Mouse (Mus musculus) midbrain, postnatal 0 days (tissue): ENCODE measurements around the gene Hfm1. TPM values are rescaled to one million over a fixed set of nuclear protein-coding genes. Genes with fewer than 3 reads are reported as not detected.

Source experiments
- ATAC-seq: fragments of 200-750 bp; cut with Nextera tagmentation; 2 replicates; pipeline ENCODE4 v1.8.0; 2017; ENCODE audit warnings: moderate number of reproducible peaks, mild to moderate bottlenecking, moderate TSS enrichment, moderate library complexity; ENCODE audit not compliant: low FRiP score
- DNase-seq: peaks from one replicate; pipeline ENCODE4 v3.0.0-alpha.2; 2015; ENCODE audit warnings: low spot score
- H3K27ac ChIP-seq: fragments of 300-500 bp; sonication (generic); 2 replicates; pipeline ENCODE4 v1.5.1; 2014; ENCODE audit warnings: low read depth, mild to moderate bottlenecking, low read length, mixed read lengths
- H3K27me3 ChIP-seq: fragments of 300-500 bp; sonication (generic); 2 replicates; pipeline ENCODE4 v1.6.1; 2014; ENCODE audit warnings: low read length, control low read depth, mixed read lengths; ENCODE audit not compliant: insufficient read depth
- H3K36me3 ChIP-seq: fragments of 300-500 bp; sonication (generic); 2 replicates; pipeline ENCODE4 v1.6.1; 2014; ENCODE audit warnings: low read length, control low read depth, mixed read lengths; ENCODE audit not compliant: insufficient read depth
- H3K4me1 ChIP-seq: fragments of 300-500 bp; sonication (generic); 2 replicates; pipeline ENCODE4 v1.6.1; 2014; ENCODE audit warnings: mild to moderate bottlenecking, control low read depth, antibody characterized with exemption, low read length, mixed read lengths; ENCODE audit not compliant: insufficient read depth
- H3K4me2 ChIP-seq: fragments of 300-500 bp; sonication (generic); 2 replicates; pipeline ENCODE4 v1.6.1; 2014; ENCODE audit warnings: low read depth, mild to moderate bottlenecking, low read length, mixed read lengths; ENCODE audit not compliant: poor library complexity, severe bottlenecking
- H3K4me3 ChIP-seq: fragments of 300-500 bp; sonication (generic); 2 replicates; pipeline ENCODE4 v1.5.1; 2014; ENCODE audit warnings: low read depth, mild to moderate bottlenecking, low read length, moderate library complexity
- H3K9ac ChIP-seq: fragments of 300-500 bp; sonication (generic); replicated peaks from 2 replicates; pipeline ENCODE4 v1.6.1; 2014; ENCODE audit warnings: mild to moderate bottlenecking, low read length, moderate library complexity, mixed read lengths; ENCODE audit not compliant: poor library complexity, severe bottlenecking
- H3K9me3 ChIP-seq: fragments of 300-500 bp; sonication (generic); 2 replicates; pipeline ENCODE4 v1.6.1; 2016; ENCODE audit warnings: low read length, control low read depth
- CTCF ChIP-seq: IDR thresholded peaks from 2 replicates; pipeline ENCODE4 v1.5.1; 2016; ENCODE audit warnings: antibody characterized with exemption, mild to moderate bottlenecking
- WGBS: fragments of 180-500 bp; shearing (Covaris S2); extraction: QIAGEN DNeasy Blood & Tissue Kit; methylation state at CpG from one replicate; pipeline ENCODE4 v1.1.7; 2014; 5-methylcytosine and 5-hydroxymethylcytosine counted together
- polyA plus RNA-seq: library from polyadenylated mRNA; unstranded; fragments of >200 nt; fragmentation: Nextera tagmentation; extraction: Ambion mirVana; gene quantifications from 2 replicates; pipeline ENCODE4 v1.2.1, GENCODE M21; 2015
- total RNA-seq: library from RNA; depleted of rRNA; stranded (reverse); fragments of >200 nt; gene quantifications from 2 replicates; pipeline ENCODE4 v1.2.3, GENCODE M21; 2014

Hfm1 gene
- total and polyA plus RNA-seq, 2 experiments from 2014 or later, result 5.3 to 5.7 TPM

DNA sequence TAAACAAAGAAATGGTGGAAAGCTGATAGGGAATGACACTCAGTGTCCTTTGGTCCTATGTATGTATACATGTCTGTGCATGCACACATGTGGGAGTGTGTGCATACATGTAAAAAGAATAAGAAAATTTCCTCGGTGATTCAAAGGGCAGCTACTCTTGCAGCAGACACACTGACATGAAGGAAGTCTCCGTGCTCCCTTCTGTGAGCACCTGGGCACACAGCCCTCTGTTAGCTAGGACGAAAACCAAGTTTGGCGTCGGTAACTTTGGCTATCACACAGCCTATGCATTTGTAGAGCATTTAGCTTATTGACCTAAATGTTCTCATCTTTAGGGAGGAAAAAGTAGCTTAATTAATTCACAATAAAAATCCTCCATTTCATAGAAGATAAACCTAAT lies 101.4 kb downstream of the Hfm1 start:
- WGBS, result 64% methylated on average over 5 of the region's 5 CpGs
- Histone ChIP-seq H3K4me1 (no peaks in the 10 kb centered on the region), H3K27me3 (no peaks in the 10 kb centered on the region), H3K9me3 (no peaks in the 10 kb centered on the region), H3K36me3 (no peaks in the 10 kb centered on the region), H3K4me2 (peak overlapping the region; percentile 66), H3K27ac (peak overlapping the region; percentile 72; the same call in 1 of the 2 replicates), H3K4me3 (peak overlapping the region; percentile 39), H3K9ac (no peak overlapping the region)
- ATAC-seq, result 0 out of 2 replicates have a peak, but pooled peaks have one; percentile 29
- TF ChIP-seq CTCF, result no peak
- DNase-seq, result peak; percentile 30

DNA sequence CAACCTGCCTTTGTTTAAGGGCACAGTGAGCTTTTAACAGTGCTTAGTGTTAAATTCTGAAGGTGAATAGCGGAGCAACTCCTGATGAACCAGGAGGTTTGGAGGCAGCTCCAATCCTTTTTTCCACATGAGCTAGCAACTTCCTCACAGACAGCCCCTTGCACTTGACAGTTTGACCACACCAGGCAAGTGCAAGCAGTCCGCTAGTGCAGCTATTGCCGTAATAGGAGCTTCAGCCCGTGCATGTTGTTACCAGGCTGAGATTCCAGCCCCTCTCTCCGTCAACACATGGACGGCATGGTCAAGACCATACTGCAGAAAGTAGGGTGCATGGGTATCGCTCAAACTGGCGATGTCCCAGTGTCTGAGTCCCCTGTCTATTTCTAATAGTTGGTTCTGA lies 106.5 kb downstream of the Hfm1 start:
- H3K27me3 ChIP-seq, result no peaks in the 10 kb centered on the region
- 86% methylated on average over 8 of the region's 8 CpGs for WGBS

DNA sequence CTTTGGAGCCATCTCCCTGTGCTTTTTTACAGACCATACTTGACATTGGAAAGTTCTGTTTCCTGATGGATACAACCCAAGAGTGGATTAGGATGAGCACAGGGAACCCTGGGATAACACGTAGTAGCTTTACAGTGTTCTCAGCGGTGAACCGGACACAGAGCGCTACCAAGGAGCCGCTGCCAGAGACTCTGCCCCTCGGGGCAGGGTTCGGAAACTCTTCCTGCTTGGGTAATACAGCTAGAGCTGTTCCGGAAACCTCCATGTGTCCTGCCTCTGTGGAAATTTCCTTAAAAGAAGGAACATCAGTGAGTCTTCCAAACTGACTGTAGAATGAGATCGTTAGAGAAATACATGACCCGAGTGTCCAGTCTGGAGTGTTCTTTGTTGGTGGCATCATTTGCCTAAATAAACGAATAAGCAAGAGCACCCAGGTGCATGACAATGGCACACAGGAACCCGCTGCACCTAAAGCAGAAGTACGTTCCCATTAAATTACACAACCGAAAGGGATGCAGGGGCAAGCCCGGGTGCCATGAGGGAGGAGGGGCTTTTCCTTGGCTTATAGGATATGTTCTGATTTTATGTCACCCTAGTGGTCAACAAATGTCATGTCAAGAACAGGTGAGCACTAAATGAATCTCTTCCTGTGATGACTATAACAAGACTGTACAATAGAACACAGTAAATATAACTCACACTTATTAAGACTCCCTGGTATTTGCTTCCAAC lies 110.0 kb downstream of the Hfm1 start:
- no peak overlapping the region for H3K9ac ChIP-seq
- ATAC-seq (no peak), DNase-seq (no peak)
- no peaks in the 10 kb centered on the region for H3K36me3 ChIP-seq
- no peak overlapping the region for H3K27ac ChIP-seq
- peak overlapping the region; percentile 10; the same call in 1 of the 2 replicates for H3K4me2 ChIP-seq
- H3K9me3 ChIP-seq, result no peaks in the 10 kb centered on the region
- H3K4me1 ChIP-seq, result no peaks in the 10 kb centered on the region
- no peaks in the 10 kb centered on the region for H3K27me3 ChIP-seq
- 0 out of 2 replicates have a peak, but pooled peaks have one; percentile 22 for TF ChIP-seq CTCF
- H3K4me3 ChIP-seq, result peak overlapping the region; percentile 11; the same call in 1 of the 2 replicates
- WGBS, result 59% methylated on average over 15 of the region's 15 CpGs

More for the DNA sequence above, 106.5 kb downstream of the Hfm1 start:
- Histone ChIP-seq H3K4me3 (no peak overlapping the region), H3K4me1 (no peaks in the 10 kb centered on the region), H3K27ac (no peak overlapping the region), H3K4me2 (no peak overlapping the region), H3K9ac (no peak overlapping the region), H3K9me3 (no peaks in the 10 kb centered on the region), H3K36me3 (no peaks in the 10 kb centered on the region)
- ATAC-seq, result no peak
- TF ChIP-seq CTCF, result no peak
- no peak for DNase-seq

DNA sequence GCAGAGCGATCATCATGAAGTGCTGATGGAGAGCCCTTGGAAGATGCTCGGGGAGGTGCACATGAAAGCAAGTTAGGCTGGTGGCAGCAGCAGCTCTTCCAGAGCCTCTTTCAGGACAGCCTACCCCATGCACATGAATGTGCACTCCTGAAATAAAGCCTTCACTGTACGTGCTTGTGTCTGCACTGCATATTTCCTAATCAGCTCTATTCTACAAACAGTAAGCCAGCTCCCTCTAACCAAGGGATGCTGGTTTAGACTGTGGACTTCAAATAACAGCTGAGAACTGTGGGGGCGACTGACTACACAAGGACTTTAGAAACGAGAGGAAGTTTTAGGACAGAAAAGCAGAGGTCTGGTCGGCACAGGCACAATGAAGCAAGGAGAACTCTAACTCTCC lies 111.5 kb downstream of the Hfm1 start:
- no peaks in the 10 kb centered on the region for H3K9me3 ChIP-seq
- ATAC-seq, result no peak
- DNase-seq, result no peak
- H3K4me2 ChIP-seq, result no peak overlapping the region
- no peaks in the 10 kb centered on the region for H3K4me1 ChIP-seq
- no peak overlapping the region for H3K27ac ChIP-seq
- no peak overlapping the region for H3K4me3 ChIP-seq
- TF ChIP-seq CTCF, result no peak
- 71% methylated on average over 6 of the region's 6 CpGs for WGBS
- H3K27me3 ChIP-seq, result no peaks in the 10 kb centered on the region
- no peak overlapping the region for H3K9ac ChIP-seq
- no peaks in the 10 kb centered on the region for H3K36me3 ChIP-seq

DNA sequence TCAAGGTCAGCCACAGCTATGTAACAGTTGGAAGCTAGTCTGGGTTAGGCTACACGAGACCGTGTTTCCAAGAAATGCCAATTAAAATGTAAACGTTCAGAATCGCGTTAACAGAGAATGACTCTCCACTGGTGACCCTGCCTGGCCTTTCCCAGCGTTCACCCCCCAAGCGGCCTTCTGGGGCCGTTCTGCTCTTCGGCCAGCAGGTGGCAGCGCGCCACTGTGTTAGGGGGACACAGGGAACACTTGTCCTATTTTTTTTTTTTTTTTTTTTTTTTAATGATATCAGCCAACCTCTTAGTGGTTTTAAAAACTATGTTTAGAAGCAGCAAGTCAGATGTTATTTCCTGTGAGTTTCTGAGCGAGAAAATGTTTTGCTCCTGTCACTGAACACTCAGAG lies 123.0 kb downstream of the Hfm1 start:
- ATAC-seq (peak; percentile 47; the same call in 1 of the 2 replicates), DNase-seq (peak; percentile 72)
- H3K4me2 ChIP-seq, result no peak overlapping the region
- peak; percentile 81 for TF ChIP-seq CTCF
- H3K9ac ChIP-seq, result no peak overlapping the region
- H3K27me3 ChIP-seq, result no peaks in the 10 kb centered on the region
- H3K9me3 ChIP-seq, result no peaks in the 10 kb centered on the region
- WGBS, result 3% methylated on average over 12 of the region's 12 CpGs
- no peaks in the 10 kb centered on the region for H3K36me3 ChIP-seq
- H3K27ac ChIP-seq, result no peak overlapping the region
- no peak overlapping the region for H3K4me3 ChIP-seq
- H3K4me1 ChIP-seq, result no peaks in the 10 kb centered on the region
